Mouse (Mus musculus) G1E (cell line): ENCODE measurements around the gene Col4a1. TPM values are rescaled to one million over a fixed set of nuclear protein-coding genes. Genes with fewer than 3 reads are reported as not detected.

ENCODE experiments used
- ATAC-seq: 2 replicates; pipeline ENCODE4 v1.8.0; 2016; ENCODE audit warnings: mild to moderate bottlenecking; ENCODE audit not compliant: insufficient number of reproducible peaks, poor library complexity, low FRiP score, severe bottlenecking; ENCODE audit errors: extremely low read depth
- DNase-seq: peaks from one replicate; pipeline ENCODE4 v3.0.0; 2012; ENCODE audit warnings: low spot score
- H3K27me3 ChIP-seq: 2 replicates; pipeline ENCODE4 v1.6.1; 2012; ENCODE audit warnings: mild to moderate bottlenecking, low read length, inconsistent platforms; ENCODE audit not compliant: insufficient read depth
- H3K36me3 ChIP-seq: replicated peaks from 2 replicates; pipeline ENCODE3; 2012; ENCODE audit warnings: mild to moderate bottlenecking, inconsistent platforms
- H3K4me1 ChIP-seq: 2 replicates; pipeline ENCODE4 v1.6.1; 2012; ENCODE audit warnings: low read depth, low read length, inconsistent platforms, mixed read lengths; ENCODE audit not compliant: insufficient read depth
- H3K4me3 ChIP-seq: 2 replicates; pipeline ENCODE4 v1.5.1; 2012; ENCODE audit warnings: low read depth, mild to moderate bottlenecking, inconsistent platforms, low read length, moderate library complexity, mixed read lengths
- H3K9me3 ChIP-seq: replicated peaks from 2 replicates; pipeline ENCODE4 v1.6.1; 2012; ENCODE audit warnings: inconsistent platforms
- CTCF ChIP-seq: IDR thresholded peaks from 2 replicates; pipeline ENCODE4 v1.5.1; 2012; ENCODE audit warnings: low read depth, low read length, inconsistent platforms, mixed read lengths
- GATA1 ChIP-seq: IDR thresholded peaks from 2 replicates; pipeline ENCODE4 v1.6.1; 2012; ENCODE audit warnings: borderline replicate concordance, low read length, inconsistent platforms, mixed read lengths
- GATA2 ChIP-seq: IDR thresholded peaks from 2 replicates; pipeline ENCODE4 v1.6.1; 2012; ENCODE audit warnings: low read depth, low read length, inconsistent platforms, borderline replicate concordance
- POLR2AphosphoS5 ChIP-seq: IDR thresholded peaks from 2 replicates; pipeline ENCODE4 v1.6.1; 2012; ENCODE audit warnings: low read depth, low read length, inconsistent platforms; ENCODE audit not compliant: insufficient replicate concordance
- TAL1 ChIP-seq: conservative IDR thresholded peaks from 2 replicates; pipeline ENCODE4 v1.6.1; 2012; ENCODE audit warnings: low read depth, low read length, inconsistent platforms, mixed read lengths
- polyA plus RNA-seq: library from polyadenylated mRNA; stranded (reverse); fragments of >175 nt; gene quantifications from 2 replicates; pipeline ENCODE4 v1.2.3, GENCODE M21; 2012
- total RNA-seq, 2 experiments: library from RNA; stranded (forward) in 1 of 2; stranded (reverse) in 1 of 2; fragments of 200-1000 nt in 1 of 2; fragments of >200 nt in 1 of 2; fragmentation: Nextera tagmentation in 1 of 2; gene quantifications; 2 replicates each; pipeline ENCODE4 v1.2.3; 2014 to 2017

Col4a1 gene
- total and polyA plus RNA-seq, 3 experiments: 0.05 TPM; not detected in 2

DNA sequence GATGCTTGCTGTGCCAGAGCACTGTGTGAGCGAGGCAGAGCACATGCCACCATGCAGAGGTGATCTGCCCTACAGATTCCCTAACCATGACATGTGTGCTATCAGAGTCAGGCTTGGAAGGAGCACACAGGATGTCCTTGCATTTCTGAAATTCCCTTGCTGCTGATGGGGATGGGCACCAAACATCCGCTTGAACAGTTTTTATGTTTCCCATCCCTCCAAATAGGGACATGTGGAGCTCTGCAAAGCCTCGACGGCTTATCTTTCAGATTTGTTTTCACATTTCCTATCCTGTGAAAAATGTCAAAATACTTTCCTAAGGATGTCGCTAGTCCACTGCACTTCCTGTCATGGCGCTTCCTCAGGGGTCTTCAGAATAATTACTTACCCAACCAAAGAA, 40.4 kb downstream of the Col4a1 start:
- ATAC-seq (no peak), DNase-seq (no peak)
- TF ChIP-seq POLR2AphosphoS5 (no peak), CTCF (no peak), GATA2 (no peak), TAL1 (no peak), GATA1 (no peak)

GRCm38 (mm10) chr8:11270826-11271225, 41.8 kb downstream of the Col4a1 start:
- TF ChIP-seq TAL1: no peak
- TF ChIP-seq POLR2AphosphoS5: no peak
- no peak for TF ChIP-seq GATA1
- TF ChIP-seq CTCF: no peak
- no peak for TF ChIP-seq GATA2
- H3K36me3 ChIP-seq: no peaks in the 10 kb centered on the region
- peaks cover 3% of the 10 kb centered on the region; the same call in 1 of the 2 replicates for H3K27me3 ChIP-seq
- ATAC-seq (no peak), DNase-seq (no peak)
- no peaks in the 10 kb centered on the region for H3K4me1 ChIP-seq
- no peaks in the 10 kb centered on the region for H3K9me3 ChIP-seq
- no peak overlapping the region for H3K4me3 ChIP-seq

More for the DNA sequence above, 40.4 kb downstream of the Col4a1 start:
- peaks cover 3% of the 10 kb centered on the region; the same call in 1 of the 2 replicates for H3K27me3 ChIP-seq
- H3K9me3 ChIP-seq: no peaks in the 10 kb centered on the region
- H3K4me3 ChIP-seq: no peak overlapping the region; the same call in 1 of the 2 replicates
- H3K4me1 ChIP-seq: no peaks in the 10 kb centered on the region
- H3K36me3 ChIP-seq: no peaks in the 10 kb centered on the region

DNA sequence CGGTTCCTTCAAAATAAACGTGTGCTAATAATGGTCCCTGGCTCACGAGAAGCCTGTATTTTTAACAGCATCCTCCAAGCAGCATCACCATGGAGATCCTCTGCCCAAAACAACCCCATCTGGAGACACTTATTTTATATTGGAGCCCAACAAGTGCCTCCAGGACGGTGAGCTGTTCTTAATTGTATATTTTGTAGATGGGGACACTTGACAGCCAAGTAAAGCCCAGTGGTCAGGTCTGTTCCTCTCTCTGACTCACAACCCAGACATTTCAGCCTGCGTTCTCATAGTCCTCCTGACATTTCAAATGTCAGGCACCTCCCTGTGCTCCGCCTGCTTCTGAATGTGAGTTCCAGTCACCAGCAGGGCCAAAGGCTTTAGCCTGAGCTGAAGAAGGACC, 43.9 kb downstream of the Col4a1 start:
- H3K27me3 ChIP-seq: peaks cover 6% of the 10 kb centered on the region
- DNase-seq (no peak), ATAC-seq (no peak)
- H3K36me3 ChIP-seq: no peaks in the 10 kb centered on the region
- no peak for TF ChIP-seq GATA2
- TF ChIP-seq POLR2AphosphoS5: no peak
- TF ChIP-seq CTCF: no peak
- TF ChIP-seq TAL1: no peak
- no peak for TF ChIP-seq GATA1
- no peak overlapping the region for H3K4me3 ChIP-seq
- no peaks in the 10 kb centered on the region for H3K4me1 ChIP-seq
- H3K9me3 ChIP-seq: no peaks in the 10 kb centered on the region

DNA sequence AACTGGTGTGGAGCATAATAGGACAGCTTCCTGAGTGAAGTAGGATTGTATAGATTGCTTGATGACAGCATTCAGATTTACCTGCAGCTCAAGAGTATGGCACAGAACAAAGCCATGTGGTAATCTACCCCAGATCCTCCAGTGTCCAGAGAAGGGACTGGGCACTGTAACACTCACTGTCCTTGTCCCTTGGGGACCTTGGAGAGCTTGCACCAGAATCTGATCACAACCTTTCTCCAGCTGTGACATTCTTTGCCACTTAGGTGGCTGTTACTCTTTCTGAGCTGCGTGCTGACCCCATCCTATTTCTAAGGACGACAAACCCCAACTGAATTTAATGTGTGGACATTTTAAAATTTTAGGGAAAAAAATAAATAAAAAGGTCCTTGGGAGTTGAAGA, 46.2 kb downstream of the Col4a1 start:
- H3K4me1 ChIP-seq: no peaks in the 10 kb centered on the region
- DNase-seq (no peak), ATAC-seq (no peak)
- H3K9me3 ChIP-seq: no peaks in the 10 kb centered on the region
- TF ChIP-seq TAL1: no peak
- TF ChIP-seq GATA2: no peak
- TF ChIP-seq POLR2AphosphoS5: no peak
- no peak for TF ChIP-seq CTCF
- no peak for TF ChIP-seq GATA1
- no peaks in the 10 kb centered on the region for H3K36me3 ChIP-seq
- H3K4me3 ChIP-seq: no peak overlapping the region
- H3K27me3 ChIP-seq: peaks cover 11% of the 10 kb centered on the region; the same call in 1 of the 2 replicates

DNA sequence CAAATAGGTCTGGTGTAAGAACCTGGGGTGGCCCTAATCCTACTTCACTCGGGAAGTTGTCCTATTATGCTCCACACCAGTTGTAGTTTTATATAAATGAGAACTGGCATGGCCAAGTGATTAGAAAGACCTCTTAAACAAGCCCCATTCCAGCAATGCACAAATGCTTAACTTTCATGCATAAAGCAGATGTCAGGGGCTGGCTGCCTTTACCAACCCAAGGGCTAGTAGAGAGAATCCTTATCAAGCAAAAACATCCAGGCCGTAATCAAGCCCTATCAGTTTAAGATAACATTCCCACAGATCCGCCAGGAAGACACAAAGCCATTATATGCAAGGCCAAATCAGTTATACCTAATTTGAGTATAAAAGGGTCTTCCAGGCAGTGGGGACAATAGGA, 46.7 kb downstream of the Col4a1 start:
- Histone ChIP-seq H3K36me3 (no peaks in the 10 kb centered on the region), H3K9me3 (no peaks in the 10 kb centered on the region), H3K4me3 (no peak overlapping the region), H3K27me3 (peaks cover 11% of the 10 kb centered on the region; the same call in 1 of the 2 replicates), H3K4me1 (no peaks in the 10 kb centered on the region)
- DNase-seq (no peak), ATAC-seq (no peak)
- TF ChIP-seq TAL1: no peak
- TF ChIP-seq GATA2: no peak
- no peak for TF ChIP-seq CTCF

- Histone ChIP-seq H3K4me1 (no peaks in the 10 kb centered on the region), H3K27me3 (peaks cover 14% of the 10 kb centered on the region), H3K4me3 (no peak overlapping the region), H3K9me3 (no peaks in the 10 kb centered on the region), H3K36me3 (no peaks in the 10 kb centered on the region)
- DNase-seq: no peak
- no peak for ATAC-seq
- no peak for TF ChIP-seq GATA2
- TF ChIP-seq TAL1: no peak
- TF ChIP-seq CTCF: no peak
- TF ChIP-seq GATA1: no peak
- TF ChIP-seq POLR2AphosphoS5: no peak
These were observed 48.8 kb downstream of the Col4a1 start for GRCm38 (mm10) chr8:11263848-11264247.
